8 mouse cellular contexts compared by ENCODE assay signal in the genomic region with DNA sequence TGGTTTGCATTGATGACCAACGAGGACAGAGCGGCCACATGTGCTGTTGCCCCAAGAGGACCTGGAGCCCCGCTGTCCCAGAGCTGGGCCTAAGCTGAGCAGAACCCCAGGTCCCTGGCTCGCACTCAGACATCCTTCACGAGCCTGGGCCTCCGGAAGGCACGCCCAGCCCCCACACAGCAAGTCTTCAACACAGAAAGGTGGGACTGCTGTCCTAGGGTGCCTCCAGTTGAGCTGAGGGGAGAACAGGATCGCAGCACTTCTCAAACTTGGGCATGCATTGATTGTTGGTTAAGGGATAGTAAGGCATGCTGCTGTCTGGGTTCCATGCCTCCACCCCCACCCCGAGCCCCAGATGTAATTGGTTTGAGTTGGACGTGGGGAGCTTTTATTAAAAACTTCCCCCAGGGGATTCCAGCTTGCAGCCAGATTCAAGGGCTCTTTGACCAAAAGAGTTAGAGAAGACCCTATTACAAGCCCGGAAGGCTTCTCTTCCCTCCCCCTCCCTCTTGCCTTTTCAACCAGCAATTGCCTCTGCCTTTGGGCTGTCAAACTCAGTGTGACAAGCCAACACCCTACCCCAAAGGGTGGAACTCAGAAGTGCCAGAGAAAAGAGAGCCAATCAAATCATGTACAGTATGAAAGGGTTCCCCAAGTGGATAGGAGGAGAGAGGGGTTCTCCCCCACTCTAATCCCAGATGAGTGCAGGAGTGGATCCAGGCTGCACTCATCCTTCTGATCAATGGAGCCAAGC. TPM values are rescaled to one million over a fixed set of nuclear protein-coding genes. Genes with fewer than 3 reads are reported as not detected.
DNase-seq lines count a peak whose midpoint lies in the region; ATAC-seq lines count a peak whose summit lies in the region.

No protein-coding gene starts in this region.

- peak overlapping the region; percentile 71 for H3K27ac ChIP-seq in hindbrain, embryonic 12.5 days
- peak overlapping the region; percentile 48 for H3K27ac ChIP-seq in macrophage

- H3K4me3 ChIP-seq in hindbrain, embryonic 12.5 days = peak overlapping the region; percentile 47
- H3K4me3 ChIP-seq in macrophage (ENCODE audit: inconsistent target) = peak overlapping the region; percentile 53

- peak overlapping the region; percentile 63 for H3K9ac ChIP-seq in hindbrain, embryonic 12.5 days

- H3K4me2 ChIP-seq in hindbrain, embryonic 12.5 days (replicated peaks) = peak overlapping the region; percentile 80

- peak; percentile 31 for DNase-seq in layer of hippocampus, adult 9-11 months
- DNase-seq in layer of hippocampus, postnatal 36 days = no peak
- DNase-seq in MN1 (ENCODE audit: low spot score) = peak; percentile 38
- DNase-seq in embryo, embryonic 11 days = peak; percentile 55

- no peaks in the 10 kb centered on the region for H3K9me3 ChIP-seq in hindbrain, embryonic 12.5 days (replicated peaks)

- peaks cover 24% of the 10 kb centered on the region; the same call in 1 of the 2 replicates for H3K79me2 ChIP-seq in macrophage (ENCODE audit: inconsistent target)

- no peaks in the 10 kb centered on the region for H3K27me3 ChIP-seq in hindbrain, embryonic 12.5 days

- WGBS in hindbrain, embryonic 12.5 days = 3% methylated on average over 11 of the region's 11 CpGs
- WGBS in macrophage (ENCODE audit: missing documents) = 11% methylated on average over 11 of the region's 11 CpGs

- peaks cover 19% of the 10 kb centered on the region for H3K4me1 ChIP-seq in hindbrain, embryonic 12.5 days

- no peaks in the 10 kb centered on the region for H3K36me3 ChIP-seq in hindbrain, embryonic 12.5 days
- no peaks in the 10 kb centered on the region for H3K36me3 ChIP-seq in macrophage (ENCODE audit: inconsistent target)

- ATAC-seq in hindbrain, embryonic 12.5 days (ENCODE audit: low FRiP score) = peak; percentile 76
- no peak; the same call in 1 of the 2 replicates for ATAC-seq in monocyte, adult 5-6 weeks (replicated peaks; ENCODE audit: insufficient number of reproducible peaks, low FRiP score, low TSS enrichment, poor library complexity, severe bottlenecking)
- ATAC-seq in granulocyte monocyte progenitor cell, adult 5-6 weeks (replicated peaks; ENCODE audit: poor library complexity, severe bottlenecking) = no peak

RNA-seq across cellular contexts. Expression of a gene that starts 1.0 kb away (rescaled TPM):
- total RNA-seq in layer of hippocampus, postnatal 36 days (2021) = 100 to 1,000 TPM; 238 to 258 TPM
- 83.7 and 88.1 TPM in 2 replicates for polyA plus RNA-seq in hindbrain, embryonic 12.5 days (2016; fragmentation: Nextera tagmentation; extraction: Ambion mirVana)
- 100 to 1,000 TPM; 166 to 430 (median 279) TPM for total RNA-seq in macrophage (2018; cell fraction: chromatin; rRNA removed)
- total RNA-seq in macrophage (2018; cell fraction: cytosol; rRNA removed) = 100 to 1,000 TPM in 13 of 26 experiments, 10 to 100 TPM in 13; 78.0 to 147 (median 104) TPM
- 100 to 1,000 TPM; 112 to 337 (median 214) TPM for total RNA-seq in macrophage (2018; cell fraction: nucleus; rRNA removed)
- 91.6 to 141 TPM (median 130 TPM) in 3 replicates for polyA plus RNA-seq in macrophage (2018)
- total RNA-seq in monocyte, adult 5-6 weeks (2017) = 73.0 to 131 TPM (median 84.8 TPM) in 3 replicates
- total RNA-seq in granulocyte monocyte progenitor cell, adult 5-6 weeks (2014; fragmentation: Nextera tagmentation) = 108 and 162 TPM in 2 replicates
- 55.7 and 75.6 TPM in 2 replicates for total RNA-seq in granulocyte monocyte progenitor cell, adult 5-6 weeks (2017)

RNA-seq across cellular contexts. Expression of a gene that starts 12.0 kb away (rescaled TPM):
- total RNA-seq in layer of hippocampus, postnatal 36 days (2021) = 1 to 10 TPM; 1.7 to 2.9 TPM
- 0.96 and 1.5 TPM in 2 replicates for polyA plus RNA-seq in hindbrain, embryonic 12.5 days (2016; fragmentation: Nextera tagmentation; extraction: Ambion mirVana)
- not detected for total RNA-seq in macrophage (2018; cell fraction: chromatin; rRNA removed)
- total RNA-seq in macrophage (2018; cell fraction: cytosol; rRNA removed) = under 1 TPM in 1 of 26 experiments, not detected in 25; 0.19 TPM
- not detected for total RNA-seq in macrophage (2018; cell fraction: nucleus; rRNA removed)
- not detected in 3 replicates for polyA plus RNA-seq in macrophage (2018)
- total RNA-seq in monocyte, adult 5-6 weeks (2017) = not detected in 3 replicates
- not detected in 2 replicates for total RNA-seq in granulocyte monocyte progenitor cell, adult 5-6 weeks (2014; fragmentation: Nextera tagmentation)
- total RNA-seq in granulocyte monocyte progenitor cell, adult 5-6 weeks (2017) = not detected in 2 replicates

Comparison
In these comparisons a context has a peak if more than half of its experiments do, and no peak if none do; other contexts are left out.
1. DNase-seq: peak in layer of hippocampus, adult 9-11 months (single experiment), MN1 (single experiment) and embryo, embryonic 11 days (single experiment); none in layer of hippocampus, postnatal 36 days (0 of 2).